Mouse (Mus musculus) liver, adult 2 months (tissue): ENCODE measurements around the gene Ankrd24. TPM values are rescaled to one million over a fixed set of nuclear protein-coding genes. Genes with fewer than 3 reads are reported as not detected.

Experiments used
- DNase-seq: peaks from one replicate; pipeline ENCODE4 v3.0.0-alpha.2; 2011; ENCODE audit warnings: low read depth, low spot score; ENCODE audit errors: extremely low read depth
- H3K27ac ChIP-seq: fragments of 200-500 bp; replicated peaks from 2 replicates; pipeline ENCODE4 v1.5.1; 2012; ENCODE audit warnings: low read depth, mild to moderate bottlenecking, control low read depth, inconsistent platforms, low read length; ENCODE audit not compliant: insufficient read depth
- H3K27me3 ChIP-seq: fragments of 200-500 bp; 2 replicates; pipeline ENCODE4 v1.6.1; 2012; ENCODE audit warnings: mild to moderate bottlenecking, moderate library complexity, low read length, inconsistent platforms; ENCODE audit not compliant: control insufficient read depth, insufficient read depth
- H3K36me3 ChIP-seq: fragments of 200-500 bp; 2 replicates; pipeline ENCODE4 v1.6.1; 2012; ENCODE audit warnings: low read length, inconsistent platforms; ENCODE audit not compliant: control insufficient read depth, insufficient read depth
- H3K4me1 ChIP-seq: fragments of 200-500 bp; 2 replicates; pipeline ENCODE4 v1.6.1; 2011; ENCODE audit warnings: low read length; ENCODE audit not compliant: control insufficient read depth, insufficient read depth
- H3K4me3 ChIP-seq: fragments of 200-500 bp; 2 replicates; pipeline ENCODE4 v1.5.1; 2011; ENCODE audit warnings: low read depth, mild to moderate bottlenecking, control low read depth, low read length, moderate library complexity; ENCODE audit not compliant: insufficient read depth
- H3K79me2 ChIP-seq: fragments of 200-500 bp; 2 replicates; pipeline ENCODE4 v1.6.1; 2012; ENCODE audit warnings: inconsistent platforms, mild to moderate bottlenecking, low read length, moderate library complexity; ENCODE audit not compliant: control insufficient read depth, insufficient read depth
- H3K9ac ChIP-seq: fragments of 200-500 bp; 2 replicates; pipeline ENCODE4 v1.6.1; 2012; ENCODE audit warnings: low read depth, mild to moderate bottlenecking, control low read depth, inconsistent platforms, low read length
- CTCF ChIP-seq: fragments of 200-500 bp; IDR thresholded peaks from 2 replicates; pipeline ENCODE4 v1.5.1; 2011; ENCODE audit warnings: low read depth, low read length, control low read depth
- POLR2A ChIP-seq: fragments of 200-500 bp; IDR thresholded peaks from 2 replicates; pipeline ENCODE4 v1.6.1; 2011; ENCODE audit warnings: low read length, control low read depth; ENCODE audit not compliant: insufficient read depth; ENCODE audit errors: extremely low read depth
- WGBS: fragments of 180-500 bp; shearing (Covaris S2); methylation state at CpG from one replicate; pipeline ENCODE4 v1.1.7; 2018; 5-methylcytosine and 5-hydroxymethylcytosine counted together
- polyA plus RNA-seq: library from polyadenylated mRNA; depleted of rRNA; stranded (reverse); fragments of >200 nt; gene quantifications from 2 replicates; pipeline ENCODE4 v1.2.3, GENCODE M21; 2012
- total RNA-seq: library from RNA; depleted of rRNA; stranded (reverse); fragments of >200 nt; gene quantifications from 2 replicates; pipeline ENCODE4 v1.2.3, GENCODE M21; 2014

The Ankrd24 gene
- total and polyA plus RNA-seq, 2 experiments, result 6.6 to 19.5 TPM

DNA sequence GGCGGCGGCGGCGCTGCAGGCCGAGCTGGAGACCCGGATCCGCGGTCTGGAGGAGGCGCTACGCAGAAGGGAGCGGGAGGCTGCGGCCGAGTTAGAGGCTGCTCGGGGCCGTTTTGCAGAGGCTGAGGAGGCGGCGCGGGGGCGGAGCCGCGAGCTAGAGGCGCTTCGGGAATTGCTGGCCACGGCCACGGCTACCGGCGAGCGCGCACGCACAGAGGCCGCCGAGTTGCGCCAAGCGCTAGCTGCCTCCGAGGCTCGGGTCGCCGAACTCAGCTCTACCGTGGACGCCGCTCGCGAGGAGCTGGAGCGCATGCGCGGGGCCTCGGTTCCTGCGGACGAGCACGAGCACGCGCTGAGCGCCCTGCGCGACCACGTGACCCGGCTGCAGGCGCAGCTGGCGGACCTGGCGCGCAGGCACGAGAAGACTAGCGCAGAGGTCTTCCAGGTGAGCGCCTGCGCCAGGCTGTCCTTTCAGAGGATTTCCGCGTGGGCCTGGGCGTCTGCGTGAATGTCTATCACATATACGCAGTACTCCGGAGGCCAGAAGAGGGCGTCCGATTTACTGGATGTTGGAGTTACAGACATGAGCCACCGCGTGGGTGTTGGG is 15.2 kb downstream of the Ankrd24 start:
- Histone ChIP-seq H3K4me1 (peaks cover 8% of the 10 kb centered on the region), H3K79me2 (no peaks in the 10 kb centered on the region), H3K9ac (peak overlapping the region; percentile 93), H3K27me3 (no peaks in the 10 kb centered on the region), H3K27ac (peak overlapping the region; percentile 79), H3K36me3 (no peaks in the 10 kb centered on the region), H3K4me3 (peak overlapping the region; percentile 80)
- DNase-seq, result peak; percentile 90
- TF ChIP-seq CTCF (0 out of 2 replicates have a peak, but pooled peaks have one; percentile 23), POLR2A (peak; percentile 62; the same call in 1 of the 2 replicates)
- WGBS, result under 1% methylated on average over 75 of the region's 75 CpGs

DNA sequence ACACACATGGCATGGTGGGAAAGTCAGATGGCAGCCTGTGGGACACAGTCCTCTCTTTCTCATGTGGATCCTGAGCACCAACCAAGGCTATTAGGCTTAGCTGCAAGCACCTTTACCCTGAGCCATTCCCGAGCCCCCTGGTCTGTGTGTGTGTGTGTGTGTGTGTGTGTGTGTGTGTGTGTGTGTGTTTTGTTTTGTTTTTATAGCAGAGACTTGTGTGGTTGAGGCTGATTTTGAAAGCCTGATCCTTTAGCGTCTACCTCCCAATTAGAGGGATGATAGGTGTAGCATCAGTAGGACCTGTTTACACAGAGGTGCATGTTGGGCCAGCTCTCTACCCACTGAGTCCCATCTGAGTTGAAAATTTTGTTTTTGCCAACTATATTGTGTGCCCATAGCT is 15.8 kb downstream of the Ankrd24 start:
- 40% methylated on average over 2 of the region's 2 CpGs for WGBS
- Histone ChIP-seq H3K79me2 (no peaks in the 10 kb centered on the region), H3K9ac (peak overlapping the region; percentile 41), H3K36me3 (no peaks in the 10 kb centered on the region), H3K27ac (peak overlapping the region; percentile 74; the same call in 1 of the 2 replicates), H3K4me1 (peaks cover 10% of the 10 kb centered on the region), H3K27me3 (no peaks in the 10 kb centered on the region), H3K4me3 (peak overlapping the region; percentile 80)
- no peak for TF ChIP-seq POLR2A
- no peak for TF ChIP-seq CTCF
- no peak for DNase-seq

DNA sequence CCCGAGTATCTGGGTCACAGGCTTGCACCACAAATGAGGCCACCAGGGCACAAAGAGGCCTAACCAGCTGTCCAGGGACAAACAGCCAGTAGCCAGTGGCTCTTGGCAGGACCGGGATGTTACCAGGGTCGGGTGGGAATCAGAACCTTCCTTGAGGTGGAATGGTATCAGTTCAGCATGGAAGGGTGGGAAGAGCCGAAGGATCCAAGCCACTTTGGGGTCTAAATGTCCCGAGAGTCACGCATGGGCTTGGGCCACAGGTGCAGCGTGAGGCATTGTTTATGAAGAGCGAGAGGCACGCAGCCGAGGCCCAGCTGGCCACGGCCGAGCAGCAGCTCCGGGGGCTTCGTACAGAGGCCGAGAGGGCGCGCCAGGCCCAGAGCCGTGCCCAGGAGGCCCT is 16.4 kb downstream of the Ankrd24 start:
- TF ChIP-seq POLR2A (no peak), CTCF (no peak)
- Histone ChIP-seq H3K36me3 (no peaks in the 10 kb centered on the region), H3K27me3 (no peaks in the 10 kb centered on the region), H3K79me2 (no peaks in the 10 kb centered on the region), H3K4me1 (peaks cover 10% of the 10 kb centered on the region), H3K9ac (no peak overlapping the region), H3K4me3 (no peak overlapping the region), H3K27ac (no peak overlapping the region)
- DNase-seq, result no peak
- WGBS, result 94% methylated on average over 18 of the region's 18 CpGs

DNA sequence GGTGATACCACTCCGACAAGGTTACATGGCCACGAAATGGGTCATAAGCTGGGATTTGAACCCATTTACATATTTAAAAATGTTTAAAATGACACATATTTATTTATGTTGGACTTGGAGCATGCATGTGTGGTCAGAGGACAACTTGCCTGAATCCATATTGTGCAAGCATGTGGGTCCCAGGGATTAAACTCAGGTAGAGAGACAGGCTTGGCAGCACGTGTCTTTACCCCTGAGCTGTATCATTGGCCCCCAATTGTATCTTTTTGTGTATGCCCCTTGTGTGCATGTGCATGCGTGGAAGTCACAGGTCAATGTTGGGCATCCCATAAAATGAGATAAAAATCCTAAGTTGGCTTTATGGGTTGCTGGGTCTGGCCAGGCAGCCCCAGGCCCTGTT is 17.1 kb downstream of the Ankrd24 start:
- H3K4me3 ChIP-seq, result no peak overlapping the region
- 97% methylated on average over 4 of the region's 4 CpGs for WGBS
- TF ChIP-seq POLR2A (no peak), CTCF (no peak)
- H3K4me1 ChIP-seq, result peaks cover 10% of the 10 kb centered on the region
- no peak overlapping the region for H3K9ac ChIP-seq
- no peak for DNase-seq
- no peaks in the 10 kb centered on the region for H3K27me3 ChIP-seq
- H3K79me2 ChIP-seq, result peaks cover 3% of the 10 kb centered on the region; the same call in 1 of the 2 replicates
- H3K27ac ChIP-seq, result no peak overlapping the region
- H3K36me3 ChIP-seq, result no peaks in the 10 kb centered on the region

DNA sequence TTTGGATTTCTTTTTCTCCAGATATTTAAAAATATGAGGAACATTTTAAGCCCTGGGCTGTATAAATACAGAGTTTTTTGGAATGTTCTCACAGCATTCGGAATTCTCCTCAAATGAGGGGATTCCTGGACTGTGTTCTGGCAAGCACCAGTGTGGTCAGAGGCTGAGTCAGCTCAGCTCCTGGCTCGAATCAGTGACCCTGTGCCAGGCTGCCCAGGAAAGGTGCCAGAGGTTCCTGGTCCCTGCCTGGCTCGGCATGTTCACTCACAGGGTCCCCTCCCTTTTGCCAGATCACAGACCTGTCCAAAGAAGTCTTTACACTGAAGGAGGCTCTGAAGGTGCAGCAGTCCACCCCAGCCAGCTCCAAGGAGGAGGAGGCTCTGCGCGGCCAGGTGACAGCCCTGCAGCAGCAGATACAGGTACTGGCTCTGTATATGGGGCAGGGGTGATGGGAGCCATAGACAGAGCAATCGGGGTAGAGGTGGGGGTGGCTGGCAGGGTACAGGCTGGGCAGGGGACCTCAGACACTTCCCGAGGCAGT is 17.7 kb downstream of the Ankrd24 start:
- 63% methylated on average over 7 of the region's 7 CpGs for WGBS
- Histone ChIP-seq H3K4me3 (no peak overlapping the region), H3K27ac (no peak overlapping the region), H3K36me3 (no peaks in the 10 kb centered on the region), H3K79me2 (peaks cover 4% of the 10 kb centered on the region; the same call in 1 of the 2 replicates), H3K4me1 (peaks cover 10% of the 10 kb centered on the region), H3K27me3 (no peaks in the 10 kb centered on the region), H3K9ac (no peak overlapping the region)
- no peak for DNase-seq
- TF ChIP-seq CTCF (no peak), POLR2A (no peak)
